Mouse (Mus musculus): ENCODE measurements around the gene Tpi1.

GRCm38 (mm10) chr6:124856916-124857839, 43.1 kb upstream of the Tpi1 start, which contains the start of gene P3h3:
- TF ChIP-seq MAFK (IDR thresholded peaks at IDR 0.05; ENCODE audit: insufficient read depth, low read depth, low read length): no peak
- TF ChIP-seq ZNF384 (IDR thresholded peaks at IDR 0.05; ENCODE audit: low read depth, low read length): no peak
- peak; percentile 17; the same call in 1 of the 2 replicates for TF ChIP-seq HCFC1 (IDR thresholded peaks at IDR 0.05; ENCODE audit: borderline replicate concordance, insufficient read depth, low read length)
- no peak for TF ChIP-seq ZC3H11A (IDR thresholded peaks at IDR 0.05; ENCODE audit: borderline replicate concordance, low read depth, low read length)
